Mouse (Mus musculus) adipocyte (in vitro differentiated cells): ENCODE measurements around the gene Dtx4.

ENCODE experiments used
- DNase-seq: peaks from one replicate; pipeline ENCODE4 v3.0.0-alpha.2; 2016; ENCODE audit warnings: low spot score

Gene Dtx4

GRCm38 (mm10) chr19:12494187-12494458, 7.1 kb downstream of the Dtx4 start:
- DNase-seq: no peak

- DNase-seq: no peak
Measured at GRCm38 (mm10) chr19:12493453-12494186, 7.6 kb downstream of the Dtx4 start.

DNA sequence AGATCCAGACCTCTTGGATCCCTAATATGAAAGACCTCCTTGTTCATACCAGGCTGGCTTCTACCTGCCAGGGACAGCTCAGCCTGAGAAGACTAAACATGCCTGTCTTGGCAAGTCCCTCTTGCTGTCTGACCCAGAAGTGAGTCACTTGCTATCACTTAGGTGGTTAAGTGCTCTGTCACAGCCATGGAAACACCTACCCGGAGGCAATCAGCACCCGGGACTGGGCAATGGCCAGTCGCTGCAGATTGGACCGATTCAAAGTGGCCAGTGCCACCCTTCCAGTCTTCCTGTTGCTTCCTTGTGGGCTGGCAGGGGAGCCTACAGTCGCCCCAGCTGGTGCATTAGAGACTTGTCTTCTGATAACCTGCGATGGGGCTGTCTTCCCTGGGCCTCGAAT, 9.6 kb downstream of the Dtx4 start:
- DNase-seq: no peak

GRCm38 (mm10) chr19:12489675-12490570, 11.3 kb downstream of the Dtx4 start:
- DNase-seq: no peak

DNA sequence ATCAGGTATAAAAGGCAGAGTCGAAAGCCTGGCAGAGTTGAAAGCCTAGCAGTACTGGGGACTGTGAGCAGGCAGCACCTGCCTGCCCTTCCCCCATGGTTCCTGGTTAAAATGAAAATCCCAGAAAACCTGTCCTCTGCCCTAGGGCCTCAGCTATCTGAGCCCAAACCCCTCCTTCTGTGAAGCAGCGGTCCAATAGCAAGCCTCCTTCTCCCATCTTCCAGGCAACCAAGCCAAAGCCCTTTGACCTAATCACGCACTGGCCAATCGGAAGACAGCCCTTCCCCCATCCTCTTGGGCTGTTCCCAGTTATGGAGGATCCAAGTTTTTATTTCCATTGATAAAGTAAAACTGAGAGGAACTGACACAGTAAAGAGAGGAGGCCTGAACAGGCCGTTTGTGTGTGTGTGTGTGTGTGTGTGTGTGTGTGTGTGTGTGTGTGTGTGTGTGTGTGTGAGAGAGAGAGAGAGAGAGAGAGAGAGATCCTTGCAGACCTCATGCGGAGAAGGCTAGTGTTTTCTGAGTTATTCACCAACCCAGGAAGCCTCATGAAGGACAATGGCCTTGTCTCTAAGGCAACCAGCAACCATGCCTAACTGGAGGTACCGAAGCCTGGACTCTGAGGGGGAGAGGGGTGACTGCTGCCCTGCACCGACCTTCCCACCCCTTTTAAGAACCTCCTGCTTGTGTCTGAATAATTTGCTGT, 12.1 kb downstream of the Dtx4 start:
- peak; percentile 87 for DNase-seq

GRCm38 (mm10) chr19:12488205-12488966, 12.9 kb downstream of the Dtx4 start:
- peak; percentile 87 for DNase-seq

DNA sequence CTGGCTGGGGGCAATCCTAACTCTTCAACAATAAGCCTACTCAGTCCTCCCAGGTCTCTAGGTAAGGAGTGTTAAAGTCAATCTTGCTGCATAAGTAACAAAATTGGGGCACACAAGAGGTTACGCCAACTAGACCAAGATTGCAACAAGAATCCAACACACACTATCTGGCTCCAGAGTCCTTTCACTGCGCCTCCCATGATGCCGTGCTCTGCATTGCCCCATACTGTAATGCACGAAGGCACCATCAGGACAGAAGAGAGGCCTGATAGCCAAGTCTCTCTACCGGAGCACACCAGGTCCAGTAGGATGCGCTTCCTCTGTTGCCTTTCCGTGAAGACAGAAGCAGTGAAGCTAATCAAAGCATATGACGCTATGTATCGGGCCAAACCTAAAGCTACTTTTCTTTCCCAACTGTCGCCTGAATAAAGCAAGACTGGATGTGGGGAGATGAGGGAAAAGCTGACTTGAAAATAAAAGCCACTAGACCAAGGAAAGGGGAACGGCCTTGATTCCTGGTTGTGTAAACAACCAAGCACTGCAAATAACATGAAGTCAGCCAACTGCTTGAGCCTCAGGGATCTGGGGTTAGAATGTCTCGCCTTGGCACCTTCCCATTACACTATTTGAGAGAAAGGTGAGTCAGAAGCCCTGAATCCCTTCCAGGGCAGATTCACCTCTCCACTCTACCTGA, 13.6 kb downstream of the Dtx4 start:
- DNase-seq: peak; percentile 69

GRCm38 (mm10) chr19:12486875-12487274, 14.4 kb downstream of the Dtx4 start:
- DNase-seq: peak; percentile 99

DNA sequence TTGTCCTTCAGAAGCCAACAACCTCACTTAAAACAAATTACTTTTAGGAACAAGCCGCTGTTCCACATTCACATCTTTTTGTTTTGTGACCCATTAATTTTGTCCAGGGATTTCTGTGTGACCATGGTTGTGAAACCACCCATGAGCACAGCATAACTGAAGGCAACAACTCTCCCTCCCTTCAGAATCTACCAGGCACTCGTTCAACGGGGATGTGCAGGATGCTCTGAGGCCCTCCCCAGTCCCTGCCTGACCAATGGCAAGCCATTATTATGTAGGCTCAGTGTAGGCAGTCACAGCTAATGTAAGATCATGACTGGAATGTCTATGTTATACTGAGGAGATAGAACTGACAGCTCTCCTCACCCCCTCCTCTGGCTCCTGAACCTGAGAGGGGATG, 15.6 kb downstream of the Dtx4 start:
- DNase-seq: peak; percentile 82

GRCm38 (mm10) chr19:12485223-12485622, 16.0 kb downstream of the Dtx4 start:
- no peak for DNase-seq

DNA sequence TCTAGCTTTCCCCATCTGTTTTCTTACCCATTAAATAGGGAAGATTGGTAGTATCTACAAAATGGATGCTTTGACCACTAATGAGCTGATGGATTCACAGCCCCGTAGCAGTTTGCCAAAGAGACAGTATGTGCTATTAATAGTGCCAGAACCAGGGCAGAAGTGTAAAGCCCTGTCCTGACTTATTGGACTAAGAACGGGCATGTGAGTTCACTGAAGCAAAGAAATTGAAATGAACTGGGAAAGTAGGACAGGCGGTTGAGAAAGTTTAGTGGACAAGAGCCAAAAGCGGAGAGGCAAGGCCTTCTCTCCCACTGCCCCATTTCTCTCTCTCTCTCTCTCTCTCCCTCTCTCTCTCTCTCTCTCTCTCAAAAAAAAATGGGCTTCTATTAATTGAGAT, 17.0 kb downstream of the Dtx4 start:
- peak; percentile 98 for DNase-seq

- DNase-seq: peak; percentile 90
Measured at GRCm38 (mm10) chr19:12483782-12484181, 17.5 kb downstream of the Dtx4 start.

DNA sequence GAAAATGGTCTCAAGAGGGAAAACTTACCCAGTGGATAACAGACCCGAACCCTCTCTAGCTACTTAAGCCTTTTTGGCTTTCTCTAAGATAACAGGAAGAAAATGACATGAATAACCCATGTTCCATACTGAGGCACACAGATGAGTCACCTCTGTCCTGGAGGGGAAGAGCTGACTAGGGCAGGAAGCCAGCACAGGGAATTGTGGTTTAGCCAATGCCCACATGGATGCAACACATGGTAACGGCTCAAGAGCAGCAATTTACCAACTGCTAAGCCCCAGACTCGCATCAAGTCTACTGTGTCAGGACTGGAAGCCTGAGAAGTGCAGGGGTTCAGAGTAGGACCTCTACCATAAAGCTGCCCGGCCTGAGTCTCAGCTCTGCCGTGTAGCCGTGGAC, 22.9 kb downstream of the Dtx4 start:
- no peak for DNase-seq

DNA sequence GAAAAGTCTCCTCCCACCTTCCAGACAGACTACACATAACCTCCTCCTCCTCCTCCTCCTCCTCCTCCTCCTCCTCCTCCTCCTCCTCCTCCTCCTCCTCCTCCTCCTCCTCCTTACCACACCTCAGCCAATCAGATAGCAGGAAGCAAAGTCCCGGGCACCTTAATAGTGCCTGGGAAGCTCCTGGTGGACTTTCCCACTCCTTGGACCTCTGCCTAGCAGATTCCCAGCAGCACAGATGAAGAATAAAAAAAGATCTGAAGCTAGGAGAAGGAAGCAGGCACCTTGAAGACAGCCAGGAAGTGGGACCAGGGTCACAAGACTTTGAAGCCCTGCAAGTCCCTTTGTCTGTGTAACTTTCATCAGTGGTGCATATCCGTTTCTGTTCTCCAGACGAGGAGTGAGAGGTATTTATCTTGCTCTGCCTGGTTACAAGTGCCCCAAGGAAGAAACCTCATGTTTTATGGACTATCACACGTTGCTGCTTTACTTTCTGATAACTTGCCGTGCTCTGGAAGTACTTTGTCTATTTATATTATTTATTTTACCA, 24.5 kb downstream of the Dtx4 start:
- no peak for DNase-seq

DNA sequence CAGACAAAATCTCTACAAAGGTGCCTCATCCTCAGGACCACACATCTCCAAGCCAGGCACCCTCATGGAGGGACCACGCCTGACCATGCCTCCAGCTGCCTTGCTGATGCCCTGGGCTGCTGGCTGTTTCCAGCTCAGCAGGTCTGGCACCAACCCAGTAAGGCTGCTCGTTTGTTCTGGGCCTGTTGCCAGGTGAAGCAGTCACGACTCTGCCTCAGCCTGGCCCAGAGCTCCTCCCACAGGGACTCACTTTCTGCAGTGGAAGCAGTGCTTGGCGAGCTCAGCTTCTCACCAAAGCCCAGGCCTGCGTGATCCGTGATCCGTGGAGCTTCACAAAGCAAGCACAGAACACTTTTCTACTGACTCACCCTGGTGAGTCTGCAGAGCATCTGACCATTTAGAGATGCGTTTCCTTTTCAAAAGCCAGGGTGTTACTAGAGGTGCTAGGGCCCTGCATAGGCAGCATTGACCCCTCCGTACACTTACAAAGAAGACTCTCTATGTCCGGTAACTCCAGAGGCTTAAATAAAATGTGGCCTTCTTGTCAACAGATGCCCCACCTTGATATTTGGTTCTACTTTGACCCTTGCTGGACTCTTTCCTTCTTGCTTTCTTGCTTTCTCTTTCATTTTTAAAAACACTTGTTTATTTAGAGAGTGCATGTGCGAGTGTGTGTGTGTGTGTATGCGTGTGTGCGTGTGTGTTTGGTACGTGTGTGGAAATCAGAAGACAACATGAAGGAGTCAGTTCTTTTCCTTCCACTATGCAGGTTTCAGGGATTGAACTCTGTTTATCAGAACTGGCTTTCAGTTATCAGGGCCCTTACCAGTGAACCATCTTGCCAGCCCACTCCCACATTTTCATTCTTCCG, 25.6 kb downstream of the Dtx4 start:
- DNase-seq: peak; percentile 99

GRCm38 (mm10) chr19:12473951-12474350, 27.3 kb downstream of the Dtx4 start:
- peak; percentile 48 for DNase-seq

DNA sequence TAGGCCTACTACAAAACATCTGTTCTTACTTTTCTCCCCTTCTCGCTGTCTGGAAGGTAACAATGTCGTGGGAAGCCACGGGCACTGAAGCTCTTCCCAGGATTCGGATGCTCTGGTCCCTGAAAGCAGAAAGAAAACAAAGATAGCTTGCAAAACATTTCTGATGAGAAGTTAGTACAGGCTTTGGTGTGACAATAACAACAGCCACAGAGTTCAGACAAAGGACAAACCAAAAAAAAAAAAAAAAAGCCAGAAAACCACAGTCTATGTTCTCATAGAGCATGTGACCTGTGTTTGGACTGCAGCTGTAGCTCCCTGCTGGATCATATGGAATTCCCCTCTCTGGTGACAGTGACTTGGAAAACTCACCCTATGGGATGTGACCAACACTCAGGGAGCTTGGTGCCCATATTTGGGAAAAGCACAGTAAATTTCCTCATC, 28.0 kb downstream of the Dtx4 start:
- DNase-seq: peak; percentile 59

DNA sequence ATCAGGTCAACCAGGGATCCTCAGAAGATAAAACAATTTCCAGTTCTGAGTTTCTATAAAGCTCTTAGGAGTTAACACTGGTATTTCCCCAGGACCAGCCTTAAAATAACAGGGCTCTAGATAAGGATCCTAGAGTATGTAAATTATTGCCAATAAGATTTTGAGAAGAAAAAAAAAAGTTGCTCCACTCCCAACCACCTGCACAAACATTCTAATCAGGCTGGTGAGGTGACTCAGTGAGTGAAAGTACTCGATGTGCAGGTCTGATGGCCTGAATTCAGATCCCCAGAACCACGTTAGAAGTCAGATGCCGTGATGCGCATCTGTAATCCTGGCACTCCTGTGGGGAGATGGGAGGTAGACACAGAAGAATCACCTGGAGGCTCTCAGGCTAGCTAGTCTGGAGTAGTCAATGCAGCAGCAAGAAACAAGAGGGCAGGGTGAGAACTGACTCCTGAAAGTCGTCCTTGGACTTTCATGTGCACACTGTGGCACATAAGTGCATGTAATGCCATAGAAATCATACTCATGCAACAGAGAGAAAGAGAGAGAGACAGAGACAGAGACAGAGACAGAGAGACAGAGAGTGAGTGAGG, 28.8 kb downstream of the Dtx4 start:
- no peak for DNase-seq

- DNase-seq: peak; percentile 73
Measured at GRCm38 (mm10) chr19:12471866-12472265, 29.4 kb downstream of the Dtx4 start.

DNA sequence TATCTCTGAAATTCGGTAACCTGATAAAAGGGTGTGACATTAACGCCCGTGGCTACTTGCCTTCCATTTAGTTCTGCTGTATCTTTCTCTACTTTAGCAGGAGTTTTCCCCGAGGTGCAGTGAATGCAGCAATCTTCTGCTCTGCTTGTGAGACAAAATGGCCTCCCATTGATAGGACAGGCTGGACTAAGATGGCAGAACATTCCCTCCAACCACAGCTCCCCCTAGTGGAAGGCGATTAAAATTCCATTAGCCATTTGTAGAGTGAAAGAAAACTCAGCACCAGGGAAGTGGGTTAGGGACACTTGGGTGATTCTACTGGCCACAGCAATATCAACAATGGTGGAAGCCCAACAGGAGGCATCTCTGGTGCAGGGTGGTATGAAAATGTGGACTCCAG, 33.8 kb downstream of the Dtx4 start:
- DNase-seq: peak; percentile 87
